Mouse (Mus musculus) erythroblast, adult 5-6 weeks (primary cell): ENCODE measurements around the gene Ccn6. TPM values are rescaled to one million over a fixed set of nuclear protein-coding genes. Genes with fewer than 3 reads are reported as not detected.

Source experiments
- total RNA-seq, 2 experiments: library from RNA; stranded (forward) in 1 of 2; stranded (reverse) in 1 of 2; fragments of 150-400 nt in 1 of 2; fragments of 200-764, 138-1000 nt in 1 of 2; gene quantifications; 2 replicates each; pipeline versions ENCODE4 v1.2.3 to v1.2.4; 2015 to 2017; ENCODE audit warnings: low replicate concordance in 2 of 2

The Ccn6 gene
- total RNA-seq, 2 experiments from 2014 or later = not detected

Other genes starting within 250 kb of the Ccn6 start
- not detected in 2 replicates for gene Lama4, start 198.3 kb downstream of the Ccn6 start, total RNA-seq (2015; ENCODE audit: low replicate concordance)
- gene Lama4, start 198.3 kb downstream of the Ccn6 start, total RNA-seq (2017; ENCODE audit: low replicate concordance) = 0.60 TPM in 1 of 2 replicates, not detected in the other
- not detected in 2 replicates for gene Fam229b, start 29.9 kb downstream of the Ccn6 start, total RNA-seq (2015; ENCODE audit: low replicate concordance)
- not detected in 2 replicates for gene Fam229b, start 29.9 kb downstream of the Ccn6 start, total RNA-seq (2017; ENCODE audit: low replicate concordance)
- gene Tube1, start 29.8 kb downstream of the Ccn6 start, total RNA-seq (2015; ENCODE audit: low replicate concordance) = 4.4 and 5.2 TPM in 2 replicates
- 3.1 and 3.6 TPM in 2 replicates for gene Tube1, start 29.8 kb downstream of the Ccn6 start, total RNA-seq (2017; ENCODE audit: low replicate concordance)
- 2.5 and 3.7 TPM in 2 replicates for gene Fyn, start 205.1 kb upstream of the Ccn6 start, total RNA-seq (2015; ENCODE audit: low replicate concordance)
- gene Fyn, start 205.1 kb upstream of the Ccn6 start, total RNA-seq (2017; ENCODE audit: low replicate concordance) = 5.6 and 5.7 TPM in 2 replicates